Mouse (Mus musculus) megakaryocyte, embryonic 14.5 days (primary cell): ENCODE results near the gene Rhoq. TPM values are rescaled to one million over a fixed set of nuclear protein-coding genes. Genes with fewer than 3 reads are reported as not detected.
A peak's percentile ranks its signal among the peaks of the same experiment; 100 is the strongest.

Experiments
- H3K27me3 ChIP-seq: replicated peaks from 2 replicates; pipeline ENCODE3; 2012; ENCODE audit warnings: inconsistent platforms
- H3K36me3 ChIP-seq: replicated peaks from 2 replicates; pipeline ENCODE3; 2012; ENCODE audit warnings: low read length, inconsistent platforms, mixed read lengths
- H3K4me1 ChIP-seq: 2 replicates; pipeline ENCODE4 v1.6.1; 2012; ENCODE audit warnings: inconsistent platforms
- H3K4me3 ChIP-seq: replicated peaks from 2 replicates; pipeline ENCODE3; 2012; ENCODE audit warnings: moderate library complexity, mild to moderate bottlenecking, inconsistent platforms
- H3K9me3 ChIP-seq: 2 replicates; pipeline ENCODE4 v1.6.1; 2012; ENCODE audit warnings: inconsistent platforms
- FLI1 ChIP-seq: IDR thresholded peaks from 2 replicates; pipeline ENCODE4 v1.6.1; 2012; ENCODE audit warnings: low read length, inconsistent platforms, mixed read lengths
- GATA1 ChIP-seq: IDR thresholded peaks from 3 replicates; pipeline ENCODE4 v1.6.1; 2012; ENCODE audit warnings: mixed read lengths, low read length, inconsistent platforms, borderline replicate concordance
- polyA plus RNA-seq: library from polyadenylated mRNA; stranded (reverse); fragments of >175 nt; gene quantifications from 2 replicates; pipeline ENCODE4 v1.2.3, GENCODE M21; 2012; ENCODE audit warnings: low replicate concordance; ENCODE audit not compliant: insufficient read depth

The Rhoq gene
- polyA plus RNA-seq, 1 experiment = 0.77 TPM

- H3K36me3 ChIP-seq = no peaks in the 10 kb centered on the region
- H3K9me3 ChIP-seq = no peaks in the 10 kb centered on the region
- peaks cover 7% of the 10 kb centered on the region for H3K4me1 ChIP-seq
- peaks cover 52% of the 10 kb centered on the region for H3K27me3 ChIP-seq
- no peak overlapping the region for H3K4me3 ChIP-seq
- TF ChIP-seq FLI1 (no peak), GATA1 (no peak)
Observed at GRCm38 (mm10) chr17:86937064-86937463, 25.8 kb upstream of the Rhoq start.

GRCm38 (mm10) chr17:86937497-86938155, 25.3 kb upstream of the Rhoq start:
- Histone ChIP-seq H3K4me3 (peak overlapping the region; percentile 77), H3K27me3 (peaks cover 54% of the 10 kb centered on the region)
- TF ChIP-seq FLI1 (no peak), GATA1 (no peak)

GRCm38 (mm10) chr17:86938683-86939082, 24.2 kb upstream of the Rhoq start:
- Histone ChIP-seq H3K27me3 (peaks cover 56% of the 10 kb centered on the region), H3K9me3 (no peaks in the 10 kb centered on the region), H3K4me1 (peaks cover 7% of the 10 kb centered on the region), H3K36me3 (no peaks in the 10 kb centered on the region), H3K4me3 (no peak overlapping the region)
- no peak for TF ChIP-seq GATA1
- TF ChIP-seq FLI1 = no peak

More at GRCm38 (mm10) chr17:86937497-86938155, 25.3 kb upstream of the Rhoq start:
- Histone ChIP-seq H3K9me3 (no peaks in the 10 kb centered on the region), H3K4me1 (peaks cover 7% of the 10 kb centered on the region), H3K36me3 (no peaks in the 10 kb centered on the region)

GRCm38 (mm10) chr17:86942112-86942511, 20.8 kb upstream of the Rhoq start:
- TF ChIP-seq GATA1 (no peak), FLI1 (no peak)
- no peak overlapping the region for H3K4me3 ChIP-seq
- H3K4me1 ChIP-seq = peaks cover 7% of the 10 kb centered on the region
- peaks cover 49% of the 10 kb centered on the region for H3K27me3 ChIP-seq
- no peaks in the 10 kb centered on the region for H3K36me3 ChIP-seq
- no peaks in the 10 kb centered on the region for H3K9me3 ChIP-seq

- Histone ChIP-seq H3K27me3 (peaks cover 45% of the 10 kb centered on the region), H3K36me3 (no peaks in the 10 kb centered on the region), H3K4me1 (no peaks in the 10 kb centered on the region; the same call in 1 of the 2 replicates), H3K4me3 (no peak overlapping the region), H3K9me3 (no peaks in the 10 kb centered on the region)
- no peak for TF ChIP-seq FLI1
- no peak for TF ChIP-seq GATA1
Observed at GRCm38 (mm10) chr17:86943158-86943557, 19.7 kb upstream of the Rhoq start.

- peaks cover 48% of the 10 kb centered on the region for H3K27me3 ChIP-seq
- H3K4me3 ChIP-seq = no peak overlapping the region
- H3K9me3 ChIP-seq = no peaks in the 10 kb centered on the region
- H3K4me1 ChIP-seq = no peaks in the 10 kb centered on the region; the same call in 1 of the 2 replicates
- no peaks in the 10 kb centered on the region for H3K36me3 ChIP-seq
- TF ChIP-seq FLI1 (no peak), GATA1 (no peak)
Observed at GRCm38 (mm10) chr17:86946078-86946477, 16.8 kb upstream of the Rhoq start.

GRCm38 (mm10) chr17:86947840-86948796, 14.8 kb upstream of the Rhoq start, which contains the start of gene Atp6v1e2:
Atp6v1e2 (minus strand) TSS chr17:86947897.
- no peak within 1 kb of the TSS for H3K4me3 ChIP-seq
- no peak for TF ChIP-seq GATA1
- no peak for TF ChIP-seq FLI1
- H3K27me3 ChIP-seq = peaks cover 43% of the 10 kb centered on the region
- no peaks in the 10 kb centered on the region for H3K4me1 ChIP-seq
- no peaks in the 10 kb centered on the region for H3K36me3 ChIP-seq
- peaks cover 5% of the 10 kb centered on the region; the same call in 1 of the 2 replicates for H3K9me3 ChIP-seq

GRCm38 (mm10) chr17:86948801-86949200, 14.1 kb upstream of the Rhoq start:
- Histone ChIP-seq H3K4me1 (no peaks in the 10 kb centered on the region), H3K36me3 (no peaks in the 10 kb centered on the region), H3K9me3 (peaks cover 12% of the 10 kb centered on the region), H3K4me3 (no peak overlapping the region), H3K27me3 (peaks cover 38% of the 10 kb centered on the region)
- TF ChIP-seq GATA1 (no peak), FLI1 (no peak)

- Histone ChIP-seq H3K4me3 (no peak overlapping the region), H3K36me3 (no peaks in the 10 kb centered on the region), H3K4me1 (peaks cover 15% of the 10 kb centered on the region), H3K9me3 (peaks cover 24% of the 10 kb centered on the region), H3K27me3 (peaks cover 38% of the 10 kb centered on the region)
- TF ChIP-seq GATA1 = no peak
- no peak for TF ChIP-seq FLI1
Observed at GRCm38 (mm10) chr17:86957239-86957638, 5.6 kb upstream of the Rhoq start.
